Mouse (Mus musculus) spleen, adult 18-20 months (tissue): ENCODE data around the gene Ulk1.
"Not testable (repeated sequence)": the region's sequence is repeated elsewhere in the genome, so short reads cannot be mapped to it uniquely, and the experiment has no call there.

ENCODE experiments used
- DNase-seq, 2 experiments: peaks; one replicate each; pipeline ENCODE4 v3.0.0; 2022; ENCODE audit warnings: mixed read lengths in 2 of 2

Gene Ulk1

DNA sequence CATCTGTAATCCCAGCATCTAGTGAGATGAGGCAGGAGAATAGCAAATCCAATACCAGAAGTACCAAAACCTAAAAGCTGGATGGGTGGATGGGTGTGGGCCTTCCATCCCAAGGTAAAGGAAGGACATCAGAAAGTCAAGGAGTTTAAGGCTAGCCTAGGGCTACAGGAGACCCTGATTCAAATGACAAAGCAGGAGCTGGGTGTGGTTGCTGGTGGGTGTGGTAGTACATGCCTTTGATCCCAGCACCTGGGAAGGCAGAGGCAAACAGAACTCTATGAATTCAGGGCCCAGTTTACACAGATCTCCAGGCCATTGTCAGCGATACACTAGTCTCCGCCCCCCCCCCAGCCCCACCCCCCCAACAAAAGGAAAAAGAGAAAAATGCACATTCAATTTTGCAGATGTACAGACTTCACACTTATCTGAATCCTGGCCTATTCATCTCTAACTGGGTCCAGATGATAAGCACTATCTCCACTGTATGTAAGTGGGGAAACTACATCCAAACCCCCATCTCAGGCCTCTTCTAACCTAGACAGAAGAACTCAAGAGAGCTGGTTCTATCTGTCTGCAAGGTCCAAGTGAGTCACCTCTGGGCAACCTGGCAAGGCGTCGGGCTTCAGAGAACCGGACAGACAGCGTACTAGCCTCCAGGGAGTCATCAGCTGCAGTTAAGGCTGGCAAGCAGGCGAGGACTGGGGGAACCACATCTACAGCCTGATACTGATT, 5.7 kb downstream of the Ulk1 start:
- DNase-seq: no peak

DNA sequence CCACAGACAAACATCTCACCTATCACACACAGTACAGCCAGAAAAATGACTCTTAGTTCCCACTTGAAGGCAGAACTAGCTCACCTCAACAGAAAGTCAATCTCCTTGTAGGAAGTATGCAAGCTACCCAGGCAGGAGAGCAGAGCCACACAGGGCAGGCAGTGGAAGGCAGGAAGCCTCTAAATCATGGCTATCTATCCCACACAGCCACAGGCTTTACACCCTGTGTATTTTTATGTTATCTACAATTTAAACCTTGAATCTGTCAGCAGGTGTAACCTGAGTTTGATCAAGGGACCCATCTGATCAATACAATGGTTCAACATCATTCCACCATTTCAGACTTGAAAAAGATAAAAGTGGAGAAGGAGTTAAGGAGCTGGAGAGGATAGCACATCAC, 7.1 kb downstream of the Ulk1 start:
- DNase-seq: no peak

DNA sequence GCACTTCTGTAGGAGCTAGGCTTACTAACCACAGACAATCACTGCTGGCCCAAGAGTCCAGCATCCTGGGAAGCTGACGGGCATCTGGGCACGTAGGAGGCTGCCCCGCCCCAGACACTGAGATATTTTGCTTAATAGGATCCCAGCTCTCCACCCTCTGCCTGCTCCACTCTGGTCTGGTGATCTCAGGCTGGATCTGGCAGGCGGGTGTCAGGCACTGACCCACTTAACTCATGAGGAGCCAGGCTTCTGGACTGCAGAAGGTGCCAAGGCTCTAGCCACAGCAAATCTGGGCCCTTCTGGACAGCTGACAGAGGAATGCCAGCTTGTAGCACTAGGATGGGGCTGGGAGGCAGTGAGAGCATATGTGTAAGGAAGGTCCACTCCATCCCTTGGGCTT, 7.7 kb downstream of the Ulk1 start:
- no peak for DNase-seq

GRCm38 (mm10) chr5:110801036-110801624, 8.8 kb downstream of the Ulk1 start:
- no peak for DNase-seq

GRCm38 (mm10) chr5:110797696-110798095, 12.2 kb downstream of the Ulk1 start:
- DNase-seq: no peak

- no peak for DNase-seq
Measured at GRCm38 (mm10) chr5:110794363-110794762, 15.5 kb downstream of the Ulk1 start.

DNA sequence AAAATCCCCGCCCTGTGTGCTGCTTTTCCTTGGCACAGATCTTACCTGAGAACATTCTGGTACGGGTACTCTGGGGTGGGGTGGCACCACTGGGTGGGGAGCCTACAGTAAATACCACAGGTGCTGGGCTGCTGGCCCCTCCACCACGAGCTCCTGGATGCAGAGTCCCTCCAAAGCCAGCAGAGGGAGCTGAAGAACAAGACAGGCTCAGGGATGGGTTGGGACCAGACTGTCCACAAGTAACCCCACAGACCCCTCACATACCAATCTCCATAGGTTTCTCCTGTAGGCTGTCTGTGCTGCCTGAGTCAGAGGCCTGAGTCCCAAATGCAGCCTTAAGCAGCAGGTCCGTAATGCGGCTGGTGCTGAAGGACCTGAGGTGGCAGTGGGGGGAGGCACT, 21.2 kb downstream of the Ulk1 start:
- peak in 1 of 2 experiments; percentile 32 for DNase-seq

GRCm38 (mm10) chr5:110786081-110786835, 23.6 kb downstream of the Ulk1 start:
- no peak for DNase-seq

DNA sequence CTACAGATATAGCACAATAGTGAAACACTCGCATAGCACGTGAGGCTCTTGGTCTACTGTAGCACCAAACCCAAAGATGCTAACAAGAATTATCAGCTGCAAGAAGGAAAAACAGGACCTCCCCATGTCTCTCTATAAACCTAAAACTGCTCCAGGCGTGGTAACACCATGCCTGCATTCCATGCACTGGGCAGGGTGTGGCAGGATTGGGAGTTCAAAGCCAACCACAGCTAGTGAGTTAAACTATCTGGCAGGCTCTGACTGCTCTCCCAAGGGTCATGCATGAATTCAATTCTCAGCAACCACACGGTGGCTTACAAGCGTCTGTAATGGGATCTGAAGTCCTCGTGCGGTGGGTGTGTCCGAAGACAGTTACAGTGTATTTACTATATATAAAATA, 26.7 kb downstream of the Ulk1 start:
- no peak for DNase-seq

- no peak for DNase-seq
Measured at GRCm38 (mm10) chr5:110781529-110782238, 28.2 kb downstream of the Ulk1 start.

DNA sequence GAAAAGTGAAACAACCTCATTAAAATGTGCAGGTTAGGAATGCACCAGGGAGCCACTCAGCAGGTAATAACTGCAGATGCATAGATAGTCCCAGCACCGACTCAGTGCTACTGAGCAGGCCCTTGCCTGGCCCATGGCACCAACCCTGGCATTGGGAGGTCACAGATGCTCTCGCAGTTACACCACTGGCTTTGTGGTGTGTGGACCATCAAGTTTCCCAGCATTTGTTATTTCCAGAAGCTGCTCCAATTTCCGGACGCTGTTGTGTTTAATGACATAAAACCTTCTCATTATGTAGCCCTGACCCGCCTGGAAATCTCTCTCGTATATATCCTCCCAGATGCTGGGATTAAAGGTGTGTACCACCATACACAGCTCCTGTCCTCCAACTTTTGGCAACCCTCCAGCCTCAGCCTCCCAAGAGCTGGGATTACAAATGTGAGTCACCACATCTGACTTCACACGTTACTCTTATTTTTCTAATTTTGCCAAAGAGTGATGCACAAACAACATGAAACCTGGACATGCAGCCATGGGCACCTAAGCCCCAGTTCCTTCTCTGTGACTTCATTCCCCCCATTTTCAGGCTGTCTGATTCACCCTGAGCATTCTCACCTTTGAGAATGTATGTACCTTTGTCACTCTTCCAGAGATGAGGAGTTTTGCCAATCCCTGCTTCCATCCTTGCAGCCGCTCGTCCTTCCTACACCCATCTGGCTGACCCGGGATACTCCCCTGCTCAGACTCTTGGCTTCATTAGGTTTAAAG, 29.0 kb downstream of the Ulk1 start:
- DNase-seq: no peak

DNA sequence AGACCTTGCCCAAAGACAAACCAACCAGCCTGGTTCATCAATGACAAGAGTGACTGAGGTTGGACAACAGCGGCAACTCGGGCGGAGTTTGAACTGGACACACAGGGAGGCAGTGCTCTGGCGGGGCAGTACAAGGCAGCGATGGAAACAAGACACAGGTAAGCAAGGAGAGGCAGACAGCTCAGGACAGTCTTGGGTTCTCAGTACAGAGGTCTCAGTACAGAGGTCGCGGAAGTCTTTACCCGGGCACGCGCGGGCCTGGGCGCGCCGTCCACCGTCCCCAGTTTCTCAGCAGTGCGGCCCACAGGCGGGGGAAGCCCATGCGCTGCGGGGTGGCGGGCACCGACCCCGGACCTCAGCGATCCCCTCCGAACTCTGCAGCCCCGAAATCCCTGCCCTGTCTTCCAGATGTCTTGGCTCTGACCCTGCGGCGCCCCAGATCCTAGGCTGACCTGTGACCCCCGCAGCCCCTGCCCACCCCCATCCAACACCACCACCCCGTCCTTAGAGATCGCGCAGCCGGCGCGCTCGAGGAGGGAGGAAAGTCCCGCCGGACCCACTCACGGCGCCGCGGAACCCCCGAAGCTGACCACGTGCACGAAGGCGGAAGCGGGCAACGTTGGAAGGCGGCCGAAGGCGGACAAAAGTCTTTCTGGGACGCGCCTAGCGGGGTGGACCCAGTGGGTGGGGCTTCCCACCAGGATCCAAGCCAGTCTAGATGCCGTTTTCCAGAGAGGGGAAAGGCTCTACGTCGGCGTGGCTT, 29.7 kb downstream of the Ulk1 start, which contains the start of gene Pus1:
Gene Pus1, minus strand, starts transcription at position 662 of the 763 bp plus-strand sequence.
- DNase-seq: peak; percentile 80 to 92

DNA sequence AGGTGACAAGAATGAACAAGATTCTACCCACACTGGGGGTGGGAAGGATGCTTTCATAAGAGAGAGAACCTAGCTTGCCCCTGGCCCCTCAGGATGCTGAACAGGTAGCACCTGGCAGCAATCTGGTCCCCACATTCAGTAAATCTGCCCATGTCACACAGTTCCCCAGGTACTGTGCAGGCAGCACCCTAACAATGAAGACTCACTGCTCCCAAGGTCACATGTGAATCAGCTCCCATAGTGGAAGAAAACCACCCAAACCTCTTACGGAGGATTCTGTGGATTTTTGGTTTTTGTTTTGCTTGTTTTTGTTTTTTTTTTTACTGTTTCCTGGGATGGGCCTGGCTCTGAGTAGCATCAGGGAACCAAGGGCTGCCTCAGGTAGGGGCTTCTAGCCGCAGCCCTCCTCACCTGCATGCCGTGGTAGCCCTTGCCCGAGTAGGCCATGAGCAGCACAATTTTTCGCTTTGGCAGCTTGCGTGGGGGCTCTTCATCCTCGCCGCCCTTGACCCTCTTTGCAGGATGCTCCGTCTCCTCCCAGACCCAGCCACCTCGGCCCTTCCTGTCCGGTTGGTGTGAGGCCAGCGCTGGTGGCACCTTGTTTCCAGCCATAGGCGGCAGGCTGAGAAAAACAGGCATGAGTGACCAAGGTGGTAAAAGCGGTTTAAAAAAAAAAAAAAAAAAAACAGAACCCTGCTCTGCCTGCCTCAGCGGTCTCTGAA, 30.5 kb downstream of the Ulk1 start:
- no peak for DNase-seq

GRCm38 (mm10) chr5:110778263-110778662, 31.6 kb downstream of the Ulk1 start:
- DNase-seq: no peak

DNA sequence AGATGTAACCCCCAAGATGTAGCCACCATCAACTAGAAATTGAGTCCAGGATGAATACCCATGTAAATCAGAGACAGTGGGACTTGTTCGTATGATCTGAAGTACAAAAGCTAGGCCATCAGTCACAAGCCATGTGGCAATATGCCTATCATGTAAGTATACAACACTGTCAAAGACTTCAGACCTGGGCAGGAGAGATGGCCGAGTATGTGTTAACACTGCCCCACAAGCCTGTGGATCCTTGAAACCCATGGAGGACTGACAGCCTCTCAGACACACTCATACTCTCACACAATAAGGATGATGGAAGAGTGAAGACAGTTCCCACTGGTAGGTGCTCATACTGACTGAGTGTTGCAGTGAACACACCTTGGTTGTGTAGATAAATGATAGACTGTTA, 33.8 kb downstream of the Ulk1 start:
- no peak for DNase-seq

- no peak for DNase-seq
Measured at GRCm38 (mm10) chr5:110774511-110774910, 35.4 kb downstream of the Ulk1 start.

DNA sequence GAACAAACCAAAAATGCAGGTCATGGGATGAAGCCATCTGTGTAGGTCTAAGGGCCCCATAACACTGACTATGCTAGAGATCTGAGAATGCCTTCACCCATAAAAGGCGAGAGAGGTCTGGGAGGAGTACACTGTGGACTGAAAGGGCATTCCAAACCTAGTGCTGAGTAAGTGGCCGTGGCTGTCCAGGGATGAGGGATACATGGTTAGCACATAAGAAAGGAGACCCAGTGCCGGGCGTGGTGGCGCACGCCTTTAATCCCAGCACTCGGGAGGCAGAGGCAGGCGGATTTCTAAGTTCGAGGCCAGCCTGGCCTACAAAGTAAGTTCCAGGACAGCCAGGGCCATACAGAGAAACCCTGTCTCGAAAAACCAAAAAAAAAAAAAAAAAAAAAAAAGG, 37.0 kb downstream of the Ulk1 start:
- DNase-seq: not testable (repeated sequence)

DNA sequence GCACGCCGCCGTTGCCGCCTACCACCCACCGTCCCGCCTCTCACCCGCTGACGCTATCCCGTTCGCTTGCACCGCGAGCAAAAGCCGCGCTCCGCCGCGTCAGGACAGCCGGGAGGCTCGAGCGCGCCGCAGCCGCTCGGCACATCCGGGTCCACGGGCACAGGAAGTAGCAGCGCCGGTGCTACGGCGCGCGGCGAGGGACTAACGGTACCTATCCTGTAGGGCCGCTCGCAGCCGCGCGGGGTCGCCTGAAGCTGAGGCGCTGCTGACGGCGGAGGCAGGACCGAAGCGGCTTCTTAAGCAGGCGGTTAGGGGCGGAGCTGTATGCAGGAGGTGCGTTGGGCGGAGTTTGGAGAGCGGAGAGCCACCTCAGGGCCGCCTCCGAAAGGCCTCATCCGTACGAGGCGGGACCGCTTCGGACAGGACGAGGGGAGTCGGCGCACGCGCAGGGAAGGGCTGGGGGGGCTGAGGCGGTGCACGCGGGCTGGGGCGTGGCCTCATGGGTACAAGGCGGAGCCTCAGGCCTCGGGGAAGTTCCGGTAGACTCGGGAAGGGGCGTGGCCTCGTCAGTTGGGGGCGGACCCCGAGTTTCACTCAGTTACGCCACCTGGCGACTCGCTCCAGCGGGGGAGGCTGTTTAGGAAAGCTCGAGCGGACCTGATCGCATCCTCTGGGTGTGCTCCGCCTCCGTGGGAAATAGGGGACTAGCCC, 39.3 kb downstream of the Ulk1 start, which contains the start of gene Ep400:
Gene Ep400, minus strand, starts transcription at position 270 of the 711 bp plus-strand sequence.
- DNase-seq: peak; percentile 100

DNA sequence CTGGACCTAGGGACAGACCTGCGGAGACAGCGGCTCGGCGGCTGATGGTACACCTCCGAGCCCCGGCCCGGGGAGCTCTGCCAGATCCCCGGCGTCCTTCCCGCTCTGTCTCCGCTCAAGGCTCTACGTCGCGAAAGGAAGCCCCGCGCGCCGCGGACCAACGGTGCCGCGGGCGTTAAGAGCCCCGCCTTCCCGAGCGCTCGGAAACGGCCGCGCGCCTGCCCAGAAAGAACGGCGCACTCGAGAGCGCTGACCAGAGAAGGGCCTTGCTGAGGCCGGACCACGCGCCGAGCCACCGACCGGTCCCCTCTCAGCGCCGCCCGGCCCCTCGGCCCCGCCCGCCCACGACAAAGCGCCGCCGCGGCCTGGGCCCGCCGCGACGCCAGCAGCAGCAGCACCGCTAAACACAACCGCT, 39.9 kb downstream of the Ulk1 start:
- no peak for DNase-seq

DNA sequence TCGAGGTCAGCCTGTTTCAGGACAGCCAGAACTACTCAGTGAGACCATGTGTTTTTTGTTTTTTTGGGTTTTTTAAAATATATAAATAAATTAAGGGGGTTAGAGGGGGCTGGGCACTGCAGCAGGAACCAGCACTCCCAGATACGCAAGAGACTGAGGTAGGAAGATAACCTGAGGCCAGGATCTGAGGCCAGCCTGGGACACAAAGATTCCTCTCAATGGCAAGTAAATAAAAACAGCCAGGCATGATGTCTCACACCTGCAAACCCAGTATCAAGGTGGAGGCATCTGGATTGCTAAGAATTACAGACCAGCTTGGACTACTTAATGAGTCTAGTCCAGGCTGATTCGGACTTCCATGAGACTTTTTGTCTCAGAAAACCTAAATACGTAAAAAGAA, 40.6 kb downstream of the Ulk1 start:
- DNase-seq: no peak
